Mouse (Mus musculus): Measurements from ENCODE around the gene Znrf2. TPM values are rescaled to one million over a fixed set of nuclear protein-coding genes. Genes with fewer than 3 reads are reported as not detected.

Znrf2 gene
- polyA plus RNA-seq, 1 experiment from 2014 or later: 2.9 TPM

Other genes with a start within 250 kb of the Znrf2 start
- gene Plekha8, start 221.8 kb upstream of the Znrf2 start, polyA plus RNA-seq (2016; fragmentation: Nextera tagmentation; extraction: Ambion mirVana): 5.0 TPM in 2 replicates
- gene Fkbp14, start 219.6 kb upstream of the Znrf2 start, polyA plus RNA-seq (2016; fragmentation: Nextera tagmentation; extraction: Ambion mirVana): 5.9 and 6.2 TPM in 2 replicates
- gene Mturn, start 135.3 kb upstream of the Znrf2 start, polyA plus RNA-seq (2016; fragmentation: Nextera tagmentation; extraction: Ambion mirVana): 0.72 and 1.1 TPM in 2 replicates
- gene Nod1, start 155.7 kb downstream of the Znrf2 start, polyA plus RNA-seq (2016; fragmentation: Nextera tagmentation; extraction: Ambion mirVana): 1.9 and 2.2 TPM in 2 replicates
- 6.9 and 7.4 TPM in 2 replicates for gene Ggct, start 176.0 kb downstream of the Znrf2 start, polyA plus RNA-seq (2016; fragmentation: Nextera tagmentation; extraction: Ambion mirVana)
- 171 and 176 TPM in 2 replicates for gene Gars, start 221.1 kb downstream of the Znrf2 start, polyA plus RNA-seq (2016; fragmentation: Nextera tagmentation; extraction: Ambion mirVana)

All from liver, embryonic 12.5 days (tissue).